Mouse (Mus musculus) hindbrain, postnatal 0 days (tissue): ENCODE measurements around the gene 6030445D17Rik. TPM values are rescaled to one million over a fixed set of nuclear protein-coding genes. Genes with fewer than 3 reads are reported as not detected.

Experiments
- ATAC-seq: fragments of 200-750 bp; cut with Nextera tagmentation; 2 replicates; pipeline ENCODE4 v1.8.0; 2017; ENCODE audit warnings: mild to moderate bottlenecking, moderate TSS enrichment, moderate library complexity
- DNase-seq: peaks from one replicate; pipeline ENCODE4 v3.0.0-alpha.2; 2015; ENCODE audit warnings: low spot score
- H3K27ac ChIP-seq: fragments of 300-500 bp; sonication (generic); 2 replicates; pipeline ENCODE4 v1.5.1; 2014; ENCODE audit warnings: mild to moderate bottlenecking
- H3K27me3 ChIP-seq: fragments of 300-500 bp; sonication (generic); 2 replicates; pipeline ENCODE4 v1.6.1; 2014; ENCODE audit warnings: low read length, mixed read lengths; ENCODE audit not compliant: insufficient read depth
- H3K36me3 ChIP-seq: fragments of 300-500 bp; sonication (generic); 2 replicates; pipeline ENCODE4 v1.6.1; 2014; ENCODE audit warnings: low read length, mixed read lengths; ENCODE audit not compliant: insufficient read depth
- H3K4me1 ChIP-seq: fragments of 300-500 bp; sonication (generic); 2 replicates; pipeline ENCODE4 v1.6.1; 2014; ENCODE audit warnings: antibody characterized with exemption, low read length, mixed read lengths; ENCODE audit not compliant: insufficient read depth
- H3K4me2 ChIP-seq: fragments of 300-500 bp; sonication (generic); 2 replicates; pipeline ENCODE4 v1.6.1; 2014; ENCODE audit warnings: low read depth, mild to moderate bottlenecking, low read length, moderate library complexity, mixed read lengths
- H3K4me3 ChIP-seq: fragments of 300-500 bp; sonication (generic); 2 replicates; pipeline ENCODE4 v1.5.1; 2014; ENCODE audit warnings: low read length
- H3K9ac ChIP-seq: fragments of 300-500 bp; sonication (generic); replicated peaks from 2 replicates; pipeline ENCODE4 v1.6.1; 2014; ENCODE audit warnings: mild to moderate bottlenecking, low read length, moderate library complexity, mixed read lengths
- H3K9me3 ChIP-seq: fragments of 300-500 bp; sonication (generic); 2 replicates; pipeline ENCODE4 v1.6.1; 2016; ENCODE audit warnings: low read length, mixed read lengths
- CTCF ChIP-seq: IDR thresholded peaks from 2 replicates; pipeline ENCODE4 v1.5.1; 2016; ENCODE audit warnings: antibody characterized with exemption, control low read depth, low read depth
- WGBS: fragments of 180-500 bp; shearing (Covaris S2); extraction: QIAGEN DNeasy Blood & Tissue Kit; methylation state at CpG from one replicate; pipeline ENCODE4 v1.1.7; 2014; 5-methylcytosine and 5-hydroxymethylcytosine counted together
- polyA plus RNA-seq: library from polyadenylated mRNA; unstranded; fragments of >200 nt; fragmentation: Nextera tagmentation; extraction: Ambion mirVana; gene quantifications from 2 replicates; pipeline ENCODE4 v1.2.1, GENCODE M21; 2015
- total RNA-seq: library from RNA; depleted of rRNA; stranded (reverse); fragments of >200 nt; gene quantifications from 2 replicates; pipeline ENCODE4 v1.2.3, GENCODE M21; 2014; rRNA removed

6030445D17Rik gene
- total and polyA plus RNA-seq, 2 experiments from 2014 or later: 0.16 to 1.0 TPM

DNA sequence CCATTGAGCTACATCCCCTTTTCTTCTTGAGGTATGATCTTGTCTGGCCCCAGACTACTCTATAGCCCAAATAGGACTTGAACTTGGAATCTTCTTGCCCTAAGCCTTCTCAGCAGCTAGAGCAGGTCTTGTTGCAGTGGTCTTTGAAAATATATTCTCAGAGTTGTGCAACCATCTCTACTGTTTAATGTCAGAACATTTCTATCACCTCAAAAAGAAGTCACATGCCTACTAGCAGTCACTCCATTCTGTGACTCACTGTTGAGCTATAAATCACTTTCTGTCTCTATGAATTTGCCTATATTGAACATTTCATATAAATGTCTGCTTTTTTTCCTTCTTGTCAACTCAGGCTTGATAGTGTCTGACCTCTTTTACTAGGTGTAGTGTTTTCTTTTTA lies 33.9 kb downstream of the 6030445D17Rik start:
- Histone ChIP-seq H3K9me3 (no peaks in the 10 kb centered on the region), H3K27me3 (no peaks in the 10 kb centered on the region), H3K4me3 (no peak overlapping the region), H3K4me1 (no peaks in the 10 kb centered on the region), H3K4me2 (no peak overlapping the region), H3K36me3 (no peaks in the 10 kb centered on the region), H3K27ac (no peak overlapping the region), H3K9ac (no peak overlapping the region)
- DNase-seq (no peak), ATAC-seq (no peak)
- no peak for TF ChIP-seq CTCF

DNA sequence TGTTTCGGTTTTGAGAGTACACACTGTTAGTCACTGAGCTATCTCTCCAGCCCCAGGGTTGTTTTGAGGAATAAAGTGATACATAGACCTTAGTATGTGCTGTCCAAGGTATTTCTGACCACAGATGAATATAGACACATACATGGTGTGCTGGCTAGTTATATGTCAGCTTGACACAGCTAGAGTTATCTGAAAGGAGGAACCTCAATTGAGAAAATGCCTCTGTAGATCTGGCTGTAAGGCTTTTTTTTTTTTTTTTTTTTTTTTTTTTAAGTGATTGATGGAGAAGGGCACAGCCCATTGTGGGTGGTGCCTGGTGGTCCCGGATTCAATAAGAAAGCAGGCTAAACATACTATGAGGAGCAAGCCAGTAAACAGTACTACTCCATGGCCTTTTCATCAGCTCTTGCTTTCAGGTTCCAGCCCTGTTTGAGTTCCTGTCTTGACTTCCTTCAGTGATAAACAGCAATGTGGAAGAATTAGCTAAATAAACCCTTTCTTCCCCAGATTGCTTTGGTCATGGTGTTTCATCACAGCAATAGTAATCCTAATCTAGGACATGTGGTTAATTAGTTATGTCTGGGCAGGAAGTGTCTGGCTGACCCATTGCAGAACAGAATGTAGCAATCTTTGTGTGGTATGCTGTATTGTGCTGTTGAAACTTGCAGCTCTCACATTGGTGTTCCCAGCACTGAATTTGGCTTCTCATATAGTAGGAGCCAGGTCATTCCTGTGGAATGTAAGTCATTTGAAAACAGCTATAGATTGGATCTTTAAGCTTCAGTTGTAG lies 43.6 kb downstream of the 6030445D17Rik start:
- Histone ChIP-seq H3K27me3 (no peaks in the 10 kb centered on the region), H3K4me3 (no peak overlapping the region), H3K9me3 (no peaks in the 10 kb centered on the region), H3K4me1 (no peaks in the 10 kb centered on the region), H3K9ac (no peak overlapping the region), H3K27ac (no peak overlapping the region), H3K36me3 (no peaks in the 10 kb centered on the region), H3K4me2 (no peak overlapping the region)
- no peak for TF ChIP-seq CTCF
- 57% methylated on average over 2 of the region's 2 CpGs for WGBS
- DNase-seq: no peak
- no peak for ATAC-seq

DNA sequence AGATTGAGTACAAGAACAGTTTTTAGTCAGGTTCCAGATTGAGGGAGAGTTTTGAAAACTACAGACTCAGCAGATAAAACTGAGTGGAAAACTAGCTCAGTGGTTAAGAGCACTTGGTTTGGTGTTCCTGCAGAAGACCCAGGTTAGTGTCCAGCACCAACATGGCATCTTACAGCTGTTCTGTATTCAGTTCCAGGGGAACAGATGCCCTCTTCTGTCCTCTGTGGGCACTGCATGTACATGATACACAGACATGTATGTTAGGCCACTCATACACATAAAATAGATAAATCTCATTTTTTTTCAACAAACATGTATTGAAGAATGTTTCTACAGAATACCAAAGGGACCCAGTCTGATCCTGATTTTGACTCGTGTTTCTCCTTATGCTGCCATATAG lies 47.8 kb downstream of the 6030445D17Rik start:
- DNase-seq (no peak), ATAC-seq (no peak)
- H3K36me3 ChIP-seq: no peaks in the 10 kb centered on the region

DNA sequence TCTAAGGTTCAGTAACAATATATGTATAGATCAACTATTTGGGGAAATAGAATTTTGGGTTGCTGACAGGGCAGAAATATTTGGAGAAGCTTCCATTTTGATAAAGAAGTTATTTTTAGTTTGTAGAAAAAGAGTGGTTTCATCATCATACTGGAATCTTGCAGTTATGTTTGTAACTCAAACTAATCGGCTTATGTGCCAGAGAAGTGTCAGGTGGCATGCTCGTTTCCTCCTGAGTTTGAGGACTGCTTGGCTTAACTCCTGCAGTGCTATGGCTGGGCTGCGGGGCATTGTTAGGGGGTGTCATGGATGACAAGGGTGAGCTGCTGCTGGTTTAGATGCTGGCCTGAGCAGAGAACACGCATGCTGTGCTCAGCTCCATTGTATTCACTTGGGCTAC lies 49.7 kb downstream of the 6030445D17Rik start:
- H3K27me3 ChIP-seq: no peaks in the 10 kb centered on the region
- H3K4me2 ChIP-seq: no peak overlapping the region
- 40% methylated on average over 4 of the region's 4 CpGs for WGBS
- H3K9me3 ChIP-seq: no peaks in the 10 kb centered on the region
- DNase-seq (no peak), ATAC-seq (no peak)
- no peak overlapping the region for H3K4me3 ChIP-seq
- peaks cover 4% of the 10 kb centered on the region; the same call in 1 of the 2 replicates for H3K4me1 ChIP-seq
- H3K27ac ChIP-seq: no peak overlapping the region
- no peaks in the 10 kb centered on the region for H3K36me3 ChIP-seq
- no peak for TF ChIP-seq CTCF
- H3K9ac ChIP-seq: no peak overlapping the region

More for the DNA sequence above, 47.8 kb downstream of the 6030445D17Rik start:
- no peak overlapping the region for H3K9ac ChIP-seq
- H3K4me3 ChIP-seq: no peak overlapping the region
- H3K27me3 ChIP-seq: no peaks in the 10 kb centered on the region
- H3K9me3 ChIP-seq: no peaks in the 10 kb centered on the region
- 94% methylated on average over 1 of the region's 1 CpGs for WGBS
- H3K4me1 ChIP-seq: peaks cover 4% of the 10 kb centered on the region; the same call in 1 of the 2 replicates
- no peak overlapping the region for H3K27ac ChIP-seq
- TF ChIP-seq CTCF: peak; percentile 40
- H3K4me2 ChIP-seq: no peak overlapping the region

DNA sequence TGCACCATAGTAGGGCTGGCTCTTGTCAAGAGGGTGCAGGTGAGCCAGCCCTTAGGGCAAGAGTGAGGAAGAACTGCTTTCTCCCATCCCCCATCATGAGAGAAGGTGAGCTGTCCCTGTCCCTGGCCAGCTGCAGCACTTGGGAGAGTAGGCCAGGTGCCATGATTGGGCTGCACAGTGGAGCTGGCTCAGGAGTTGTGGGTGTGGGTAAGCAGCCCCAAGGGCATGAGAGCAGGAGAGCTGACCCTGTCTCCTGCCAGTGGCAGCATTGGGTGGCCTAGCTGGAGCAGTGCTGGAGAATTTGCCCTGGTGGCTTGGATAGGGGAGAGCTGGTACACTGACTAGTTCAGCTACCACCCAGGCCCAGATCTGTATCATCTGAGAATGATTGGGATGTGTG lies 50.9 kb downstream of the 6030445D17Rik start:
- no peak for TF ChIP-seq CTCF
- H3K27ac ChIP-seq: no peak overlapping the region
- H3K27me3 ChIP-seq: no peaks in the 10 kb centered on the region

More for the DNA sequence above, 50.9 kb downstream of the 6030445D17Rik start:
- H3K4me1 ChIP-seq: peaks cover 4% of the 10 kb centered on the region; the same call in 1 of the 2 replicates
- no peak overlapping the region for H3K4me3 ChIP-seq
- no peaks in the 10 kb centered on the region for H3K9me3 ChIP-seq
- no peak for DNase-seq
- H3K9ac ChIP-seq: no peak overlapping the region
- no peaks in the 10 kb centered on the region for H3K36me3 ChIP-seq
- ATAC-seq: no peak
- no peak overlapping the region for H3K4me2 ChIP-seq

Other genes with a start within 250 kb of the 6030445D17Rik start
- 2.2 TPM in 1 of 2 replicates, not detected in the other for gene Tcea3, start 214.5 kb upstream of the 6030445D17Rik start, total RNA-seq
- 2.7 and 3.3 TPM in 2 replicates for gene Tcea3, start 214.5 kb upstream of the 6030445D17Rik start, polyA plus RNA-seq
- gene Zfp46, start 177.6 kb upstream of the 6030445D17Rik start, total RNA-seq: 53.4 and 61.5 TPM in 2 replicates
- gene Zfp46, start 177.6 kb upstream of the 6030445D17Rik start, polyA plus RNA-seq: 22.4 and 22.6 TPM in 2 replicates
- gene Hnrnpr, start 151.3 kb upstream of the 6030445D17Rik start, total RNA-seq: 66.4 and 69.0 TPM in 2 replicates
- gene Hnrnpr, start 151.3 kb upstream of the 6030445D17Rik start, polyA plus RNA-seq: 154 and 159 TPM in 2 replicates
- 2.7 and 3.7 TPM in 2 replicates for gene Htr1d, start 38.7 kb upstream of the 6030445D17Rik start, total RNA-seq
- gene Htr1d, start 38.7 kb upstream of the 6030445D17Rik start, polyA plus RNA-seq: 3.6 and 4.0 TPM in 2 replicates
- gene Luzp1, start 7.5 kb downstream of the 6030445D17Rik start, total RNA-seq: 15.6 and 18.3 TPM in 2 replicates
- 71.4 and 76.4 TPM in 2 replicates for gene Luzp1, start 7.5 kb downstream of the 6030445D17Rik start, polyA plus RNA-seq
- 121 and 123 TPM in 2 replicates for gene Kdm1a, start 140.5 kb downstream of the 6030445D17Rik start, total RNA-seq
- 41.2 and 44.8 TPM in 2 replicates for gene Kdm1a, start 140.5 kb downstream of the 6030445D17Rik start, polyA plus RNA-seq
- not detected in 2 replicates for gene Tex46, start 148.2 kb downstream of the 6030445D17Rik start, total RNA-seq
- gene Tex46, start 148.2 kb downstream of the 6030445D17Rik start, polyA plus RNA-seq: not detected in 2 replicates
- gene Lactbl1, start 160.4 kb downstream of the 6030445D17Rik start, total RNA-seq: 0.42 TPM in 1 of 2 replicates, not detected in the other
- 0.06 TPM in 2 replicates for gene Lactbl1, start 160.4 kb downstream of the 6030445D17Rik start, polyA plus RNA-seq